Mouse (Mus musculus): ENCODE data around the gene Strn3. TPM values are rescaled to one million over a fixed set of nuclear protein-coding genes. Genes with fewer than 3 reads are reported as not detected.
A peak's percentile ranks its signal among the peaks of the same experiment; 100 is the strongest.

The Strn3 gene
- total RNA-seq, 2 experiments from 2014 or later: 90.6 to 92.0 TPM

GRCm38 (mm10) chr12:51636689-51637470 lies 54.8 kb downstream of the Strn3 start:
- no peak for DNase-seq (ENCODE audit: low spot score in 2 of 2)
- no peak overlapping the region for H3K27ac ChIP-seq
- no peak overlapping the region for H3K4me3 ChIP-seq
- no peak for TF ChIP-seq CTCF (conservative IDR thresholded peaks at IDR 0.05)

GRCm38 (mm10) chr12:51636260-51636659 lies 55.4 kb downstream of the Strn3 start:
- Histone ChIP-seq H3K4me3 (no peak overlapping the region), H3K27ac (no peak overlapping the region)
- TF ChIP-seq CTCF (conservative IDR thresholded peaks at IDR 0.05): no peak
- no peak for DNase-seq (ENCODE audit: low spot score in 2 of 2)

DNA sequence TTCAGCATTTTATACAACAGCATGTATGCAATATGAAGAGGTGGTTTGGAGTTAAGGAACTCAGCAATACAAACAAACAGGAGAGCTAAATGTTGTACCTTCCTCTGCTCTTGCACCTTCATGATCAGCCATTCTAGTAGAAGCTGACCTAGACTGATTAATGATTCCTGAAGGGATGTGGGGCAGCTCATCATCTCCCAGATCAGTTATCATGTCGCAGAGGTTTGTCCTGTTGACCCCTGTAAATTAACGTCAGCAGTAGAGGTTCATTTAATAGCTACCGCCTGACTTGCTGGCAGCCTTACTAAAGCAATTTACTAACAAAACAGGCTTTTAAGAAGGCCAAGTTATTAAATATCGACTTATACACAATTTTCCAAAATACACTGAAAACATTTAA lies 58.2 kb downstream of the Strn3 start:
- no peak for DNase-seq (ENCODE audit: low spot score in 2 of 2)
- no peak for TF ChIP-seq CTCF (conservative IDR thresholded peaks at IDR 0.05)
- H3K27ac ChIP-seq: no peak overlapping the region
- H3K4me3 ChIP-seq: no peak overlapping the region

GRCm38 (mm10) chr12:51623366-51623694 lies 68.4 kb downstream of the Strn3 start:
- no peak overlapping the region for H3K27ac ChIP-seq
- no peak overlapping the region for H3K4me3 ChIP-seq
- TF ChIP-seq CTCF (conservative IDR thresholded peaks at IDR 0.05): no peak
- DNase-seq (ENCODE audit: low spot score in 2 of 2): no peak

DNA sequence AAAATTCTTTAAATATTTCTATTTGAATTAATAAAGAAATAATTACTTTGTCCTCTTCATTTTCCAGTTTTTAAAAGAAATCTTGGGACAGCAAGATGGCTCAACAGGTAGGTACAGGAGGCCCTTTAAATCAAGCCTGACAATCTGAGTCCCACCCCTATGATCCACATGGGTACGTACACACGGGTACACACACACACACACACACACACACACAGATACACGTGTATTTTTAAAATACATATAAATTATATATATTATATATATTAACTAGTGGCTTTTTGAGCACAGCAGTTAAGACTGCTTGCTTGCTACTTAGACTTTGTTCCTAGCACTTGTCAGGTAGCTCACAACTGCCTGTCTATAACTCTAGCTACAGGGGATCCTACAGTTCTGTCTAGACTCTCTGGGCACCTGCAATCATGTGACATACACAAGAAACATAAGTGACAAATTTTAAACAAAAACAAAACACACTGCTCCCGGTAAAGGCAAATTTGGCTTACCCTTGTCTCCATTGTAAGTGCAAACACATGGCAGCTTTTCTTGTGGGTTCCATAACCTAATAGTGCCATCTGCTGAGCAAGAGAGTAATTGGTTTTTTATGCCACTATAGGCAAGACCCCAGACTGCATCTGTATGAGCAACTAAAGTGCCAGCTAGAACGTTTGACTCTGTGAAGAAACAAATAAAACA lies 68.9 kb downstream of the Strn3 start:
- TF ChIP-seq CTCF (conservative IDR thresholded peaks at IDR 0.05): peak; percentile 73
- no peak overlapping the region for H3K4me3 ChIP-seq
- peak; percentile 12 for DNase-seq (ENCODE audit: low spot score in 2 of 2)
- no peak overlapping the region for H3K27ac ChIP-seq

GRCm38 (mm10) chr12:51621161-51621560 lies 70.5 kb downstream of the Strn3 start:
- H3K4me3 ChIP-seq: no peak overlapping the region
- TF ChIP-seq CTCF (conservative IDR thresholded peaks at IDR 0.05): no peak
- no peak overlapping the region for H3K27ac ChIP-seq
- DNase-seq (ENCODE audit: low spot score in 2 of 2): no peak

DNA sequence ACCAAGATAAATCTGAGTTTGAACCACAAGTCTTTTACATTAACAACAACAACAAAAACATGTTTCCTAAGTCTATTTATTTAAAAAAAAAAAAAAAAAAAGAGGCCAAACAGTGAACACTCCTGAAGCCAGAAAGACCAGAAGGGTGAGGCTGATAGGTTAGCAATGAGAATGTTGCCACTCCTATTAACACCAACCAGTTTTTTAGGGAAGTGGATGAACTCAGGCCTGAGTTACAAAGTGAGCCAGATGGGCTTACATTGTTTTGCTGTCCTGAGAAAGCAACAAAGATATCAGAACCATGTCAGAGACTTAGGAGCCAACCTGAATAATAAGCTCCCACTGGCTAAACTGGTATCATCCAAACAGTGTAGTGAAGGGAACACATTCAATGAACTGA lies 71.1 kb downstream of the Strn3 start:
- no peak overlapping the region for H3K27ac ChIP-seq
- DNase-seq (ENCODE audit: low spot score in 2 of 2): no peak
- no peak overlapping the region for H3K4me3 ChIP-seq
- no peak for TF ChIP-seq CTCF (conservative IDR thresholded peaks at IDR 0.05)

DNA sequence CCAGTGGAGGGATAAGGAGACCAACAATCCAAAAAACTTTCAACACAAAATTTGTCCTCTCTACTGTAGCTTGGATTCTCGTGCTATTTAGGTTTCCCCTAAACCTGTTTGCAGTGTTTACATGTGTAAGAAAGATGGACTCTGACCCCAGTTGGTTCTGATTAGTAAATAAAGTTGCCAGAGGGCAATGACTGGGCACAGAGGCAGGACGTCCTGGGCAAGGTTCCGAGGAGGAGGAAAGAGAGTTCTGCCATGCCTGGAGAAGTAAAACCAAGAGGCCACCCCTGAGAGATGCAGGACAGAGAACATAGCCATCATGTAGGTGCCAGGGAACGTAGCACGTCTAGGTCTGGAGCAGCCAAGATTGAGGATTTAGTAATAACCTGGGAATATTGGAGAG lies 79.3 kb downstream of the Strn3 start:
- no peak for DNase-seq (ENCODE audit: low spot score in 2 of 2)
- Histone ChIP-seq H3K27ac (no peak overlapping the region), H3K4me3 (no peak overlapping the region)
- no peak for TF ChIP-seq CTCF (conservative IDR thresholded peaks at IDR 0.05)

DNA sequence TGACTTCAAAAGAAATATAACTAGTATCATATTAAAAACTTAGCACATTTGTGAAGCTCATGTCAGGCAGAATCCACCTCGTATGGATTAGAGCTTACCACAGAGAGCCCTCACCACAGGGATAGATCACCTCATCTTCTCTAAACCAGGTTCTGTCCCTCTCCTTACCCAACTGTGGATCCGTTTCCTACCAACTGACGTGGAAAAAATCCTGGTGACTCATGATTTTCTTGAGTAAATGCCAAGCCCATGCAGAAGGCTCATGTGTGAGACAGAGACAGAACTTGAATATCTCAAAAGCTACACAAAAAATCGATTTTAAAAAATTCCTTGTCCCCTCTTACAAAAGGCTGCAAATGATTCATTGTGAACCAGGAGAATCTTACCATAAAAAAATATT lies 85.6 kb downstream of the Strn3 start:
- TF ChIP-seq CTCF (conservative IDR thresholded peaks at IDR 0.05): no peak; the same call in 1 of the 2 replicates
- DNase-seq (ENCODE audit: low spot score in 2 of 2): no peak
- H3K4me3 ChIP-seq: no peak overlapping the region
- no peak overlapping the region for H3K27ac ChIP-seq

GRCm38 (mm10) chr12:51603306-51603705 lies 88.4 kb downstream of the Strn3 start:
- DNase-seq (ENCODE audit: low spot score in 2 of 2): no peak
- H3K27ac ChIP-seq: no peak overlapping the region
- no peak for TF ChIP-seq CTCF (conservative IDR thresholded peaks at IDR 0.05)
- no peak overlapping the region for H3K4me3 ChIP-seq

DNA sequence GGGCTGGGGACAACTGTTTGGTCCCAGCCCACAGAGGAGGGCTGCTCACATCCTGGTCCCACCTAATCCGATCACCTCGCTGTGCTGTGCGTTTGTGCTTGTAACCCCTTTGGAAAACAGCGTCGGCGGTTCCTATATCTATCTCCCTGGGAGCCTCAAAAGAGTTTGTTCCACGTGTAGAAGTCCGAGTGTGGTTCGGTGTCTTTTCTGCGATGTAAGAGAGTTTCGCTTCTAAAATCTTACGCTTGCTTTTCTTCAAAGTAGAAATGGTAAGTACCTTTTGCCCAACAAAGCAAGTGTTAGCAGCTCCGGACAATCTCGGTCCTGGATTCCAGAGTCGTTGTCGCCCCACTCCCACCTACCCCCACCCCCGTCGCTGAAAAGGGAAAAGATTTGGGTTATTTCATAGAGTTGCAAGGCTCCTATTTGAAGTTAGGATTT lies 97.6 kb downstream of the Strn3 start:
- Histone ChIP-seq H3K4me3 (peak overlapping the region; percentile 52), H3K27ac (no peak overlapping the region)
- TF ChIP-seq CTCF (conservative IDR thresholded peaks at IDR 0.05): no peak
- DNase-seq (ENCODE audit: low spot score in 2 of 2): no peak

DNA sequence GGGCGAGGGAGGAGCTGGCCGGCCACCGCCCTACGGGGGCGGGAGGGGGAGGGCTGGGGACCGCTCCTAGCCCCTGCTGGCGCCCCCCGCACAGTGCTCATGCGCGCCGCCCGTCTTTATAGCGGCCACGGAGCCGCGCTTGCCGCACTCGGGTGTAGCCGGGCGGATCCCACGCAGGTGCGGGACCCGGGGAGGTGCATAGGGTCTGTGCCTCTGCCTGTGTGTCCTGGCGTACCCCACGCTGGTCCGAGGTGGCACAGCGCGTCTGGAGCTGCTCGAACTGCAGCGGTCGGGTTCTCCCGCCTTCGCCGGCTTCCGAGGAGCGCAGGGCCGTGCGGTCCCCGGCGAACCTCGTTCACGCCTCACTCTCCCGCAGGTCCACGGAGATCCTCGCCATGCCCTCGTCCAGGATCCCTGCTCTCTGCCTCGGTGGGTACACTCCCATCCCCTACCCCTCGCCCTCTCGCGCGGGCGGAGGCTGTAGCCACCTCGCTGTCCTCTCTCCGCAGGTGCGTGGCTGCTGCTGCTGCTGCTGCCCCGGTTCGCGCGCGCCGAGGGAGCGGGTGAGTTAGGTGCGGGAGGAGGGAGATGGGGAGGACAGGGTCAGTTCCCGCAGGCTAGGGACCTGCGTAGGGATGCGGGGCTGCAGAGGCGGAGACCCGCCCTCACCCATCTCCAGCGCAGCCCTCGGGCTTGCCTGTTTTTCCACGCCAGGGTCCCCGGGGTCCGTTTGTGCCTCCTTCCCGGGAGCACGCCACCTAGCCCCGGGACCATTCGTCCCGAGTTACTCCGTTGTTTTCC lies 98.3 kb downstream of the Strn3 start, which contains the start of gene Coch:
Gene Coch (plus strand): TSS at position 113 of the 801 bp plus-strand sequence.
- H3K4me3 ChIP-seq: peak within 1 kb of the TSS; percentile 52
- no peak for DNase-seq (ENCODE audit: low spot score in 2 of 2)
- TF ChIP-seq CTCF (conservative IDR thresholded peaks at IDR 0.05): no peak
- H3K27ac ChIP-seq: no peak within 1 kb of the TSS

GRCm38 (mm10) chr12:51592888-51593228 lies 98.8 kb downstream of the Strn3 start:
- H3K27ac ChIP-seq: no peak overlapping the region
- peak overlapping the region; percentile 52 for H3K4me3 ChIP-seq
- DNase-seq (ENCODE audit: low spot score in 2 of 2): no peak
- no peak for TF ChIP-seq CTCF (conservative IDR thresholded peaks at IDR 0.05)

Measured in layer of hippocampus, adult 2 months (tissue).